Mouse (Mus musculus): ENCODE data around the gene Pde6d. TPM values are rescaled to one million over a fixed set of nuclear protein-coding genes. Genes with fewer than 3 reads are reported as not detected.

Gene Pde6d
- polyA plus RNA-seq, 1 experiment from 2014 or later: 83.2 TPM

GRCm38 (mm10) chr1:86512154-86512720, 70.2 kb downstream of the Pde6d start:
- ATAC-seq (ENCODE audit: insufficient read depth, low FRiP score, low TSS enrichment): no peak
- Histone ChIP-seq H3K4me3 (ENCODE audit: low read depth, low read length) (no peak overlapping the region), H3K4me2 (ENCODE audit: low read depth) (no peak overlapping the region), H3K9ac (ENCODE audit: low read length) (no peak overlapping the region), H3K36me3 (ENCODE audit: control insufficient read depth, insufficient read depth, low read length) (no peaks in the 10 kb centered on the region), H3K9me3 (ENCODE audit: control insufficient read depth, low read length) (no peaks in the 10 kb centered on the region), H3K27me3 (ENCODE audit: control insufficient read depth, insufficient read depth, low read length) (no peaks in the 10 kb centered on the region), H3K4me1 (ENCODE audit: control insufficient read depth, insufficient read depth, low read length) (peaks cover 9% of the 10 kb centered on the region; the same call in 1 of the 2 replicates), H3K27ac (ENCODE audit: low read depth, low read length) (no peak overlapping the region)
- DNase-seq (ENCODE audit: low spot score): no peak
- 86% methylated on average over 4 of the region's 4 CpGs for WGBS

GRCm38 (mm10) chr1:86510676-86511441, 71.6 kb downstream of the Pde6d start:
- no peak overlapping the region for H3K4me3 ChIP-seq (ENCODE audit: low read depth, low read length)
- no peak overlapping the region for H3K27ac ChIP-seq (ENCODE audit: low read depth, low read length)
- ATAC-seq (ENCODE audit: insufficient read depth, low FRiP score, low TSS enrichment) (no peak), DNase-seq (ENCODE audit: low spot score) (peak; percentile 43)
- no peak overlapping the region for H3K4me2 ChIP-seq (ENCODE audit: low read depth)
- no peaks in the 10 kb centered on the region for H3K27me3 ChIP-seq (ENCODE audit: control insufficient read depth, insufficient read depth, low read length)
- H3K36me3 ChIP-seq (ENCODE audit: control insufficient read depth, insufficient read depth, low read length): no peaks in the 10 kb centered on the region
- WGBS: 56% methylated on average over 9 of the region's 9 CpGs
- no peak overlapping the region for H3K9ac ChIP-seq (ENCODE audit: low read length)
- H3K4me1 ChIP-seq (ENCODE audit: control insufficient read depth, insufficient read depth, low read length): peaks cover 17% of the 10 kb centered on the region
- H3K9me3 ChIP-seq (ENCODE audit: control insufficient read depth, low read length): no peaks in the 10 kb centered on the region

GRCm38 (mm10) chr1:86510266-86510665, 72.2 kb downstream of the Pde6d start:
- peaks cover 22% of the 10 kb centered on the region for H3K4me1 ChIP-seq (ENCODE audit: control insufficient read depth, insufficient read depth, low read length)
- H3K27me3 ChIP-seq (ENCODE audit: control insufficient read depth, insufficient read depth, low read length): no peaks in the 10 kb centered on the region
- DNase-seq (ENCODE audit: low spot score) (no peak), ATAC-seq (ENCODE audit: insufficient read depth, low FRiP score, low TSS enrichment) (no peak)
- H3K27ac ChIP-seq (ENCODE audit: low read depth, low read length): no peak overlapping the region
- H3K4me2 ChIP-seq (ENCODE audit: low read depth): no peak overlapping the region
- 100% methylated on average over 1 of the region's 1 CpGs for WGBS
- no peak overlapping the region for H3K4me3 ChIP-seq (ENCODE audit: low read depth, low read length)
- H3K9ac ChIP-seq (ENCODE audit: low read length): no peak overlapping the region
- H3K36me3 ChIP-seq (ENCODE audit: control insufficient read depth, insufficient read depth, low read length): no peaks in the 10 kb centered on the region
- H3K9me3 ChIP-seq (ENCODE audit: control insufficient read depth, low read length): no peaks in the 10 kb centered on the region

GRCm38 (mm10) chr1:86509410-86509809, 73.0 kb downstream of the Pde6d start:
- no peaks in the 10 kb centered on the region for H3K36me3 ChIP-seq (ENCODE audit: control insufficient read depth, insufficient read depth, low read length)
- peak overlapping the region; percentile 71 for H3K27ac ChIP-seq (ENCODE audit: low read depth, low read length)
- peaks cover 28% of the 10 kb centered on the region for H3K4me1 ChIP-seq (ENCODE audit: control insufficient read depth, insufficient read depth, low read length)
- H3K9ac ChIP-seq (ENCODE audit: low read length): peak overlapping the region; percentile 39
- H3K4me2 ChIP-seq (ENCODE audit: low read depth): no peak overlapping the region
- no peaks in the 10 kb centered on the region for H3K9me3 ChIP-seq (ENCODE audit: control insufficient read depth, low read length)
- DNase-seq (ENCODE audit: low spot score) (peak; percentile 90), ATAC-seq (ENCODE audit: insufficient read depth, low FRiP score, low TSS enrichment) (peak; percentile 80)
- no peak overlapping the region for H3K4me3 ChIP-seq (ENCODE audit: low read depth, low read length)
- WGBS: 7% methylated on average over 7 of the region's 7 CpGs
- H3K27me3 ChIP-seq (ENCODE audit: control insufficient read depth, insufficient read depth, low read length): no peaks in the 10 kb centered on the region

GRCm38 (mm10) chr1:86507866-86508265, 74.6 kb downstream of the Pde6d start:
- Histone ChIP-seq H3K36me3 (ENCODE audit: control insufficient read depth, insufficient read depth, low read length) (no peaks in the 10 kb centered on the region), H3K4me3 (ENCODE audit: low read depth, low read length) (no peak overlapping the region), H3K9ac (ENCODE audit: low read length) (no peak overlapping the region), H3K9me3 (ENCODE audit: control insufficient read depth, low read length) (no peaks in the 10 kb centered on the region), H3K4me2 (ENCODE audit: low read depth) (no peak overlapping the region), H3K4me1 (ENCODE audit: control insufficient read depth, insufficient read depth, low read length) (peaks cover 33% of the 10 kb centered on the region), H3K27me3 (ENCODE audit: control insufficient read depth, insufficient read depth, low read length) (no peaks in the 10 kb centered on the region), H3K27ac (ENCODE audit: low read depth, low read length) (no peak overlapping the region)
- WGBS: 84% methylated on average over 5 of the region's 5 CpGs
- DNase-seq (ENCODE audit: low spot score): no peak
- ATAC-seq (ENCODE audit: insufficient read depth, low FRiP score, low TSS enrichment): no peak

GRCm38 (mm10) chr1:86506420-86506819, 76.0 kb downstream of the Pde6d start:
- Histone ChIP-seq H3K9ac (ENCODE audit: low read length) (no peak overlapping the region), H3K4me1 (ENCODE audit: control insufficient read depth, insufficient read depth, low read length) (peaks cover 42% of the 10 kb centered on the region), H3K4me3 (ENCODE audit: low read depth, low read length) (no peak overlapping the region), H3K4me2 (ENCODE audit: low read depth) (no peak overlapping the region), H3K27ac (ENCODE audit: low read depth, low read length) (0 out of 2 replicates have a peak overlapping the region, but pooled peaks have one; percentile 35), H3K27me3 (ENCODE audit: control insufficient read depth, insufficient read depth, low read length) (no peaks in the 10 kb centered on the region), H3K36me3 (ENCODE audit: control insufficient read depth, insufficient read depth, low read length) (no peaks in the 10 kb centered on the region), H3K9me3 (ENCODE audit: control insufficient read depth, low read length) (no peaks in the 10 kb centered on the region)
- WGBS: 88% methylated on average over 5 of the region's 5 CpGs
- DNase-seq (ENCODE audit: low spot score) (no peak), ATAC-seq (ENCODE audit: insufficient read depth, low FRiP score, low TSS enrichment) (no peak)

GRCm38 (mm10) chr1:86505461-86505860, 77.0 kb downstream of the Pde6d start:
- WGBS: 46% methylated on average over 1 of the region's 1 CpGs
- peak overlapping the region; percentile 95 for H3K27ac ChIP-seq (ENCODE audit: low read depth, low read length)
- no peaks in the 10 kb centered on the region for H3K9me3 ChIP-seq (ENCODE audit: control insufficient read depth, low read length)
- DNase-seq (ENCODE audit: low spot score) (peak; percentile 47), ATAC-seq (ENCODE audit: insufficient read depth, low FRiP score, low TSS enrichment) (no peak)
- no peaks in the 10 kb centered on the region for H3K27me3 ChIP-seq (ENCODE audit: control insufficient read depth, insufficient read depth, low read length)
- peaks cover 42% of the 10 kb centered on the region for H3K4me1 ChIP-seq (ENCODE audit: control insufficient read depth, insufficient read depth, low read length)
- H3K4me2 ChIP-seq (ENCODE audit: low read depth): no peak overlapping the region
- no peaks in the 10 kb centered on the region for H3K36me3 ChIP-seq (ENCODE audit: control insufficient read depth, insufficient read depth, low read length)
- H3K9ac ChIP-seq (ENCODE audit: low read length): peak overlapping the region; percentile 87; the same call in 1 of the 2 replicates
- no peak overlapping the region for H3K4me3 ChIP-seq (ENCODE audit: low read depth, low read length)

GRCm38 (mm10) chr1:86504697-86505421, 77.6 kb downstream of the Pde6d start:
- Histone ChIP-seq H3K4me3 (ENCODE audit: low read depth, low read length) (peak overlapping the region; percentile 31), H3K27me3 (ENCODE audit: control insufficient read depth, insufficient read depth, low read length) (no peaks in the 10 kb centered on the region), H3K9ac (ENCODE audit: low read length) (peak overlapping the region; percentile 87), H3K4me1 (ENCODE audit: control insufficient read depth, insufficient read depth, low read length) (peaks cover 42% of the 10 kb centered on the region), H3K4me2 (ENCODE audit: low read depth) (peak overlapping the region; percentile 59), H3K27ac (ENCODE audit: low read depth, low read length) (peak overlapping the region; percentile 95), H3K36me3 (ENCODE audit: control insufficient read depth, insufficient read depth, low read length) (no peaks in the 10 kb centered on the region), H3K9me3 (ENCODE audit: control insufficient read depth, low read length) (no peaks in the 10 kb centered on the region)
- no peak for ATAC-seq (ENCODE audit: insufficient read depth, low FRiP score, low TSS enrichment)
- peak; percentile 24 for DNase-seq (ENCODE audit: low spot score)
- WGBS: 15% methylated on average over 19 of the region's 19 CpGs

All from neural tube, embryonic 11.5 days (tissue).